Mouse (Mus musculus) lung, postnatal 36 days (tissue): ENCODE data around the gene Senp3.
"Not testable (repeated sequence)": the region's sequence is repeated elsewhere in the genome, so short reads cannot be mapped to it uniquely, and the experiment has no call there.

Source experiments
- DNase-seq: peaks from one replicate; pipeline ENCODE4 v3.0.0; 2022; ENCODE audit warnings: mixed read lengths

Gene Senp3

GRCm38 (mm10) chr11:69703814-69704612 lies 22.1 kb upstream of the Senp3 start:
- no peak for DNase-seq

- DNase-seq, result not testable (repeated sequence)
Measured at GRCm38 (mm10) chr11:69703381-69703780, 21.5 kb upstream of the Senp3 start.

DNA sequence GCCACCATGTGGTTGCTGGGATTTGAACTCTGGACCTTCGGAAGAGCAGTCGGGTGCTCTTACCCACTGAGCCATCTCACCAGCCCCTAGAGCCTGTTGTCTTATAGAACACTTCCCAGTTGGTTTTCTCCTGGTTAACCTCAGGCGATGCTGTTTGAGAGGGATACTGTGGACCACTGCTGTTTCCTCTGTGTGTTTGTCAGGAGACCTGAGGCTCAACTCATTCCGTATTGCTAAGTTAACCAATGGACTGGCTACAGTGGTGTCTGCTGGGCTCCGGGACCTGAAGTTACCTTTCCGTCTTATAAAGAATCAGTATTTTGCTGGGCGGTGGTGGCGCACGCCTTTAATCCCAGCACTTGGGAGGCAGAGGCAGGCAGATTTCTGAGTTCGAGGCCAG lies 21.0 kb upstream of the Senp3 start:
- not testable (repeated sequence) for DNase-seq

DNA sequence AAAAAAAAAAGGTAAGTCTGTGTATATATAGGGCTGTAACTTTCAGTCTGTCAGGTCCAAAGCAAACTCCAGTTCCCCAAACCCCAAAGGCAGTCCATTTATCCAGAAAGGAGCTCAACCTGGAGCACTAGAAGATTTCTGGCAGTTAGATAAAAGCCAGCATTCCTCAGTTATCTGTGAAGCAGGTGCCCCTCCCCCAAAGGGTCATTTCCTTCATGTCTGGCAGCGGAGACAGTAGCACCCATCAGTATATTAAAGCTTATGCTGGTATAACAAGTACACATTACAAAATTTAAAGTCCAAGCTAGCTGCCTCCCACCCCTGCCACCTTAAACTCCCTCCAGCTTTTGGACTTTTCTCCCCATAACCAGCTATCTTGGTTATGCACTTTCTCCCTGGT lies 17.7 kb upstream of the Senp3 start:
- DNase-seq, result no peak

- no peak for DNase-seq
Measured at GRCm38 (mm10) chr11:69698574-69698973, 16.7 kb upstream of the Senp3 start.

DNA sequence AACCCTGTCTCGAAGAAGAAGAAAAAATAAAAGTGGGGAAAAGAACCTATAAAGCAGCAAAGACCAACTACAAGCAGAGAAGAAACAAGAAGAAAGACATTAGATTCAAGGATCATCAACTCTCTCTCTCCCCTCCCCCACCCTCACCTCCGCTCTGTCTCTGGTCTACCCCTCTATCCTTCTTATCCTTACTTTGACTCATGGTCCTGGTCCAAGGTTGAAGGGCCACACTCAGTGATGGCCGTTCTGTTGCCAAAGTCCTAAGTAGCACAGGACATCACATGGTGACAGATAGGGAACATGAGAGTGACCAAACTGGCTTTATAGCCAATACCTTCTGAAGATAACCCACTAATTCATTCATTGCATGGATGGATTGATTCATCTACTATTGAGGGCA lies 15.5 kb upstream of the Senp3 start:
- DNase-seq, result no peak

DNA sequence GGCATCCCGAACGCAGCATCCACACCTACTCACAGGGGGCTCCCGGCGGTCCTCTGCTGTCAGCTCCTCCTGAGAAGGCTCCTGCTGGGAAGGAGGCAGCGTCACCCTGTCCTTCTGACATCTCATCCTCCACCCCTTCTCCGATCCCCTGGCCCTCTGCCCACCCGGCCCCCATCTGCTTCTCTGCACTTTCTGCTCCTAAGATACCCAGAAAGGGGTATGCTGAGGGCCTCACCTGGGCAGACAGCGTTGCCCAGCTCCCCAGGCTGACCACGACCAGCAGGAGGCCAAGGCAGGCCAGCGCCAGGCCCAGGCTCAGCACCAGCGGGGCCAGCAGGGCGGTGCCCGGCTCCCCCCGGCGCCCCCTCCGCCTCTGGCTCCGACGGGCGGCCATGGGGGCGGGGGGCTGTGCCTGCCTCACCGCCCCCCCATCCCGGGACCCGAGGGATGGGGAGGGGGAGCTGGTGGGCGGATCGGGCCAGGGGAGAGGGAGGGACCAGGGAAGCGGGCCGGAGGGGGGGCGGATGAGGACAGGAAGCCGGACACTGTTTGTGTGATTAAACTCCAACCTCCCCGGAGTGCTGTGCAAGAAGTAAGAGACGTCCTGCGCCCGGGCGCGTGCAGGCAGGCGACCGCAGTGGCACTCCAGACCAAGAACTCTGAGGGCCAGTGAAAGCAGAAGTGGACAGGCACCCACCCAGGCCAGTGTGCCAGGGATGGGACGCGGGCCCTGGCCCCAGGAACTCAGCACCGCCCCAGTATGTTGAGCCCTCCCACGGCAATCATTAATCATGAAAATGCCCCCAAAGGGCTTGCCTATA lies 13.7 kb upstream of the Senp3 start, which contains the start of the genes Tnfsf12 and Tnfsfm13:
Gene Tnfsf12, minus strand, starts transcription at position 489 of the 821 bp plus-strand sequence.
Gene Tnfsfm13, minus strand, starts transcription at position 738 of the 821 bp plus-strand sequence.
- peak; percentile 89 for DNase-seq

- no peak for DNase-seq
Measured at GRCm38 (mm10) chr11:69695046-69695360, 13.1 kb upstream of the Senp3 start.

DNA sequence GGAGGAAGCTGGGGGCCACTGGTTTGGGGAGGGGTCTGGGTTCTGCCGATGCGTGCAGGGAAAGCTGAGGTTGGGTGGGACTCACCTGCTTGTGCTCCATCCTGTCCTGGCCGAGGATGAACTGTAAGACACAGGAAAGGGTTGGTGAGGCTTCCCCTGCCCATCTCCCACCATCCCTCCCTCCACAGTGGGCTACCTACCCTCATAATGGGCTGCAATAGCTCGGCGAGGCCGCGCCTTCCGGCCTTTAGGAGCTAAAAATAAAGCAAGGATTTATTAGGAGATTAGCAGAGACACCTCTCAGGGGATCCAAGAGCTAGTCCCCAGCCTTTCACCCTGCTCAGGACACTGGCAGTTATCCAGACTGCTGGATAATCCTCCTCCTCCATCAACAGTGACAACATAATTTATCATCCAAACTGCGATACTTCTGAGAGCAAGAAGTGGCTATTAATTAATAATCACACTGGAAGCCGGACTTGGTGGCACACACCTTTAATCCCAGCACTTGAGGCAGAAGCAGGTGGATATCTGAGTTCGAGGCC lies 11.6 kb upstream of the Senp3 start:
- no peak for DNase-seq

GRCm38 (mm10) chr11:69692863-69693262 lies 11.0 kb upstream of the Senp3 start:
- DNase-seq, result no peak

GRCm38 (mm10) chr11:69692196-69692811 lies 10.4 kb upstream of the Senp3 start:
- DNase-seq, result peak; percentile 62

DNA sequence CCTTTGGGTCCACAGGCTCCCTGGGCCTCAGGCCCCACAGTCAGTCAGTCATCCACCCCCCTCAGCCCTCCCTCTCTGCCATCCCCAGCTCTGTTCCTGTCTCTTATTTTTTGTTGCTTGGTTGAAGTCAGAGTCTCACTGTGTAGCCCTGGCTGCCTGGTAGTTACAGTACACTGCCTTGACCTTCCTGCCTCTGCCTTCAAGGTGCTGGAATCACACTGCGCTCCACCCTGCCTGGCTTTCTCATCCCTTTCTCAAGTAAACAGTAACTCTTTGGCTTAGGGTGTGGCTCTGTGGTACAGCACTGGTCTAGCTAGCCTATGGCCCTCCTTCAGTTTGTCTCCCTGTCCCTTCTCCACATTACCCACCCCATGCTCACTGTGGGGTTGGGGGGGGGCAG lies 8.0 kb upstream of the Senp3 start:
- no peak for DNase-seq

GRCm38 (mm10) chr11:69687061-69687460 lies 5.2 kb upstream of the Senp3 start:
- no peak for DNase-seq

- peak; percentile 87 for DNase-seq
Measured at GRCm38 (mm10) chr11:69686377-69686776, 4.5 kb upstream of the Senp3 start.

DNA sequence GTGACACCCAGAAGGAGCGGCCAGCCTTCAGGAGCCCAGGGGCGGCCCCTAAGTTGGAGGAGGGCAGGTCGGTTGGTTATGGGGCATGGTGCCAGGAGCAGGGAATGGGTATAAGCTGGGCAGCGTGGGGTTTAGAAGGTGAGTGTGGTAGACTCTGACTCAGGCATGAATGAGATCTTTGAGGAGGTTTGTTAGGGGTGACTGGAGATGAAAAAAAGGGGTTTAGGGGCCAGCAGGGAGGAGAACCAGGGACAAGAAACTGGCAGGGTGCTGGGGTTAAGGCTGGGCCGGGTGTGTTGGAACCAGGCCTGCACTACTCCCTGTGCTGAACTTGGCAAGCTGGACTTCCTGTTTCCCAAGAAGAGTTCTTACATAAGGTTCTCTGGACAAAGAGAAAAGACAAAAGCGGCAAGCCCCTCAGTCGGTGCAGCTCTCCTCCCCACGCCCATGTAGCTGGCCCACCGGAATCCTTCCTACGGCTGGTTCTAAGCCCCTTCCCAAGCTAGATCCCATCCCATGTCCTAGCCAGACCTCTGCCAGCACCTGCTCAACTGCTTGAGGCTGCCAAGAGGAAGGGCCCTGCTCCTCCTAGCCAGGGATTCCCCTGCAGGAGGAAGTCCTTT lies 3.8 kb upstream of the Senp3 start, which contains the start of gene Tnfsf13:
Gene Tnfsf13, minus strand, starts transcription at position 259 of the 623 bp plus-strand sequence.
- peak; percentile 94 for DNase-seq

GRCm38 (mm10) chr11:69684936-69685335 lies 3.1 kb upstream of the Senp3 start:
- DNase-seq, result no peak

- peak; percentile 79 for DNase-seq
Measured at GRCm38 (mm10) chr11:69684128-69684745, 2.4 kb upstream of the Senp3 start.

DNA sequence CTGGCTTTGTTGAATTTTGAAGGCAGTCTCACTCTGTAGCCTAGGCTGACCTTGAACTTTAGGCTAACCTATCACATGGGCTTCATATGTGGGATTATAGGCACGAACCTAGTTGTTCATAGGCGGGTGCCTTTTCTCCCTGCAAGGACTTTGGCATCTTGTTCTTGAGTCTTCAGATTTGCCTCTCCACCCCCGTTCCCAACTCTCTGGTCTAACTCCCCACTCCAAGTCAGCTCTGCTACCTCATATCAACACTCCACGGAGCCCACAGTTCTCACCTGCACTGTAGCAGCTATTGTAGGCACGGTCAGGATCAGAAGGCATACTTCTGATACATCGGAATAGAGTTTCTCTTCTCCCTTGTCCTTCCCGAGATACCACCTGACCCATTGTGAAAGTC lies 1.7 kb upstream of the Senp3 start:
- no peak for DNase-seq

DNA sequence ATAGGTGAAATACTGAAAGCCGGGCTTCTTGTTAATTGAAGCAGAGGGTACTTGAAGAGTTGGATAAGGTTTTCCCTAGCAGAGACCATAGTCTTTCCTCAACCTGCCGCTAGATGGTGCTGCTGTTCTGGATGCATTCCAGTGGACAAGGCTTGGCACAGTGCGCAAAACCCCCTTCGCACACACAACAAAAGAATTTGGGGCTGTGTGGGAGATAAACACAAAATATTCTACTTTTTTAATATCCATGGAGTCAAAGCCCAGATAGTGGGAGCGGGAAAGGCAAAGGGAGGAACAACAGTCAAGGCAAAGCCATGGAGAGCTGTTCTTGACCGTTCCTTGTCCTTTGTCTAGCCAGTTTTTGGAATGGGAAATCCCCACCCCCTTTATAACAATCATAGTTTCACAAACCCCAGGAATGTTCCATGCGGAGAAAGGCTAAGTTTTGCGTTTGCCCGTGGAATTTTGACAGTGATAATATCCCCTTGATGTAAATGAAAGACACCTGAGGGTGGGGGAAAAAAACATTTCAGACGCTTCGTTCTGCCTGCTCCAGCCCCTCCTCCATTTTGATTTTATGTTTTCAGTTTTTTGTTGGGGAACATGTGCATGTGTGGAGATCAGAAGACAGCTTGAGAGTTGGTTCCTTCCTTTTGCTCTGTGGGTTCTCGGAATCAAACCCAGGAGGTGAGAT lies 1.1 kb upstream of the Senp3 start:
- DNase-seq, result peak; percentile 95

GRCm38 (mm10) chr11:69682209-69682839 lies 440 bp upstream of the Senp3 start:
- no peak for DNase-seq
